In the genomic region with DNA sequence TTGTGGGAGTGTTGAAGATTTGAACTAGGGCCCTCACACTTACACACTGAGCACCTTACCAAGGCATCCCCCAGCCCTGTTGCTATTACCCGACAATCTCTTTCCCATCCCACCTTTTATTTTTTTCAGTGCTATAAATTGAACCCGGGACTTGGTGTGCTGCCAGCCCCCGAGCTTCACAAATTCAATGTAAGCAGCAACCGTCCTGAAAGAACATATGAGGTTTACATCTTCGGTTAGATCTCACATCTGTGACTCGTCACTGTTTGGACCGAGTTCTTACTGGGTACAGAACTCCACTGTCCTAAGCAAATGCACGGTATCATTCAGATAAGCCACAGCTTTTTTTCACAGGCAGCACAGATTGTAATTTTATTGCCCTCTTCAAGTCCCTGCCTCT, we compare ENCODE assay signal across 13 mouse cellular contexts.
A peak's percentile ranks its signal among the peaks of the same experiment; 100 is the strongest.
DNase-seq lines count a peak whose midpoint lies in the region; ATAC-seq and TF ChIP-seq lines count a peak whose summit lies in the region.
"Had no signal": no experiment of that assay in that cellular context is flagged by ENCODE, and none has a peak within 500 bp of the region (broad histone marks: within the 10 kb centered on the region; RNA-seq: fewer than 3 reads in every experiment).

No protein-coding gene starts in this region.

- H3K27ac ChIP-seq in neural tube, embryonic 13.5 days (replicated peaks) = peak overlapping the region; percentile 79
- H3K27ac ChIP-seq in forebrain, postnatal 0 days (ENCODE audit: low read depth, low read length) = peak overlapping the region; percentile 71
- H3K27ac ChIP-seq in olfactory bulb, adult 2 months (ENCODE audit: insufficient read depth, low read depth, low read length) = peak overlapping the region; percentile 94
- no peak overlapping the region for H3K27ac ChIP-seq in kidney, embryonic 15.5 days
- H3K27ac ChIP-seq: liver, embryonic 14.5 days had no signal

- H3K9me3 ChIP-seq in neural tube, embryonic 13.5 days = no peaks in the 10 kb centered on the region
- no peaks in the 10 kb centered on the region for H3K9me3 ChIP-seq in forebrain, postnatal 0 days (ENCODE audit: low read length)
- H3K9me3 ChIP-seq in kidney, embryonic 15.5 days (replicated peaks) = no peaks in the 10 kb centered on the region
- H3K9me3 ChIP-seq: heart, embryonic 12.5 days had no signal

- no peak overlapping the region for H3K4me3 ChIP-seq in neural tube, embryonic 13.5 days
- no peak overlapping the region for H3K4me3 ChIP-seq in forebrain, postnatal 0 days (ENCODE audit: low read depth, low read length)
- H3K4me3 ChIP-seq in olfactory bulb, adult 2 months (ENCODE audit: insufficient read depth, low read depth, low read length) = no peak overlapping the region
- no peak overlapping the region for H3K4me3 ChIP-seq in kidney, embryonic 15.5 days (replicated peaks)
- H3K4me3 ChIP-seq: heart, embryonic 12.5 days had no signal

- H3K36me3 ChIP-seq in neural tube, embryonic 13.5 days = peaks cover 4% of the 10 kb centered on the region
- peaks cover 7% of the 10 kb centered on the region; the same call in 1 of the 2 replicates for H3K36me3 ChIP-seq in forebrain, postnatal 0 days (ENCODE audit: insufficient read depth)
- no peaks in the 10 kb centered on the region for H3K36me3 ChIP-seq in kidney, embryonic 15.5 days
- H3K36me3 ChIP-seq: heart, embryonic 12.5 days had no signal

- peaks cover 50% of the 10 kb centered on the region for H3K4me1 ChIP-seq in neural tube, embryonic 13.5 days (replicated peaks)
- peaks cover 13% of the 10 kb centered on the region for H3K4me1 ChIP-seq in forebrain, postnatal 0 days (ENCODE audit: insufficient read depth)
- peaks cover 19% of the 10 kb centered on the region for H3K4me1 ChIP-seq in olfactory bulb, adult 2 months (ENCODE audit: control insufficient read depth, insufficient read depth, low read length)
- no peaks in the 10 kb centered on the region; the same call in 1 of the 2 replicates for H3K4me1 ChIP-seq in kidney, embryonic 15.5 days
- H3K4me1 ChIP-seq: heart, embryonic 12.5 days had no signal

- H3K4me2 ChIP-seq in neural tube, embryonic 13.5 days = 0 out of 2 replicates have a peak overlapping the region, but pooled peaks have one; percentile 24
- H3K4me2 ChIP-seq in forebrain, postnatal 0 days (ENCODE audit: low read depth) = peak overlapping the region; percentile 8; the same call in 1 of the 2 replicates
- H3K4me2 ChIP-seq in kidney, embryonic 15.5 days = no peak overlapping the region
- H3K4me2 ChIP-seq: heart, embryonic 12.5 days had no signal

- TF ChIP-seq CTCF in forebrain, postnatal 0 days (IDR thresholded peaks at IDR 0.05; ENCODE audit: low read depth) = no peak
- TF ChIP-seq CTCF in olfactory bulb, adult 2 months (IDR thresholded peaks at IDR 0.05; ENCODE audit: insufficient read depth, low read depth, low read length) = no peak

- TF ChIP-seq POLR2A in olfactory bulb, adult 2 months (IDR thresholded peaks at IDR 0.05; ENCODE audit: insufficient read depth, low read depth, low read length) = no peak

- 34% methylated on average over 8 of the region's 8 CpGs for WGBS in neural tube, embryonic 13.5 days
- 24% methylated on average over 8 of the region's 8 CpGs for WGBS in forebrain, postnatal 0 days
- WGBS in olfactory bulb, adult 2 months = 18% methylated on average over 8 of the region's 8 CpGs
- WGBS in kidney, embryonic 15.5 days = 53% methylated on average over 8 of the region's 8 CpGs

- DNase-seq in layer of hippocampus, adult 11-12 months (ENCODE audit: low spot score) = peak; percentile 58
- no peak for DNase-seq in layer of hippocampus, postnatal 36 days
- no peak for DNase-seq in neural tube, embryonic 10.5 days (ENCODE audit: extremely low spot score, low spot score)
- no peak for DNase-seq in forebrain, postnatal 0 days
- no peak for DNase-seq in adipocyte (ENCODE audit: low spot score)
- DNase-seq: adrenal gland, postnatal 10 days; cerebellum, postnatal 36 days; kidney, adult 9 months had no signal

- H3K27me3 ChIP-seq in neural tube, embryonic 13.5 days = no peaks in the 10 kb centered on the region
- H3K27me3 ChIP-seq in forebrain, postnatal 0 days (ENCODE audit: insufficient read depth, low read length) = no peaks in the 10 kb centered on the region
- no peaks in the 10 kb centered on the region for H3K27me3 ChIP-seq in kidney, embryonic 15.5 days
- H3K27me3 ChIP-seq: heart, embryonic 12.5 days had no signal

- H3K9ac ChIP-seq in neural tube, embryonic 13.5 days = no peak overlapping the region
- no peak overlapping the region for H3K9ac ChIP-seq in forebrain, postnatal 0 days
- H3K9ac ChIP-seq in kidney, embryonic 15.5 days = no peak overlapping the region
- H3K9ac ChIP-seq: heart, embryonic 12.5 days; liver, embryonic 14.5 days had no signal

- peak; percentile 41; the same call in 1 of the 2 replicates for ATAC-seq in neural tube, embryonic 13.5 days (ENCODE audit: low read depth)
- ATAC-seq in forebrain, postnatal 0 days = 0 out of 2 replicates have a peak, but pooled peaks have one; percentile 8
- ATAC-seq in kidney, embryonic 15.5 days (replicated peaks; ENCODE audit: low FRiP score) = no peak
